Comparison of ENCODE assay signal across 12 mouse cellular contexts in the genomic region with DNA sequence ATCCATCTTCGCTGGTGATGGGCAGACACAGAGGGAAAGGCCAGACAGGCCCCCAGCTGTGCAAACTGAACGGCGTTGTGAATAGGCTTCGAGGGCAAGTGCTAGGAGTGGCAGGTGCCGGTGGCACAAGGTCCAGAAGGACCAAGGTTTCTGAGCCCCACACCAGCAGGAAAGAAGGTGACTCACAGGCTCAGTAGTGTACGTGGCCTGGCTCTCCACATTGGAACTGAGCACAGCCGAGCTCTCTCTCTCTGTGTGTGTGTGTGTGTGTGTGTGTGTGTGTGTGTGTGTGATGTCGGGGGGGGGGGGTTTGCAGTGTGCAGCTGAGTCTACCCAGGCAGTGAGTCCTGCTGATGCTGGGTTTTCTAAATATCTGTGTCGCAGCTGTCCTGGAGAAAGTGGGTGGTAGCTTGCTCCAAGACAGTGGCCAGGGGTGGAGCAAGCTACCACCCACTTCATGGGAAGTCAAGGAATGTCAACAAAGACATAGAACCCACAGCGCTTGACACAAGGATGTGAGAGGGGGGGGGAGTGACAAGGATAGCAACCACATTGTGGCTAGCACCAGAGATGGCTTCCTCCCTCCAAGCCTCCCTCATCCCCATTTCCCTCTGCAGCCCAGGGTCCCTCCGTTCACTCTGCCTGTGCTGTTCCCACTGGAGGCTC. TPM values are rescaled to one million over a fixed set of nuclear protein-coding genes. Genes with fewer than 3 reads are reported as not detected.
DNase-seq lines count a peak whose midpoint lies in the region; ATAC-seq and TF ChIP-seq lines count a peak whose summit lies in the region.
"Had no signal": no experiment of that assay in that cellular context is flagged by ENCODE, and none has a peak within 500 bp of the region (broad histone marks: within the 10 kb centered on the region; RNA-seq: fewer than 3 reads in every experiment).

No protein-coding gene starts in this region.

- no peak for TF ChIP-seq CTCF in kidney, adult 2 months (conservative IDR thresholded peaks at IDR 0.05; ENCODE audit: insufficient read depth, insufficient read length, low read depth, low read length)

- no peak overlapping the region for H3K27ac ChIP-seq in kidney, embryonic 16.5 days (ENCODE audit: low read length)
- H3K27ac ChIP-seq in kidney, adult 2 months (ENCODE audit: insufficient read depth, low read depth, low read length), result no peak overlapping the region
- H3K27ac ChIP-seq in embryonic facial prominence, embryonic 12.5 days, result no peak overlapping the region

- H3K27me3 ChIP-seq in kidney, embryonic 16.5 days (ENCODE audit: insufficient read depth, low read length), result no peaks in the 10 kb centered on the region
- H3K27me3 ChIP-seq in kidney, adult 2 months (replicated peaks; ENCODE audit: control insufficient read depth, insufficient read depth, low read length), result no peaks in the 10 kb centered on the region
- no peaks in the 10 kb centered on the region for H3K27me3 ChIP-seq in embryonic facial prominence, embryonic 12.5 days
- H3K27me3 ChIP-seq: heart, embryonic 12.5 days had no signal

- no peak for TF ChIP-seq POLR2A in kidney, adult 2 months (IDR thresholded peaks at IDR 0.05; ENCODE audit: low read depth, low read length)

- H3K9ac ChIP-seq in kidney, embryonic 16.5 days (replicated peaks; ENCODE audit: low read length), result no peak overlapping the region
- H3K9ac ChIP-seq in embryonic facial prominence, embryonic 12.5 days, result no peak overlapping the region
- H3K9ac ChIP-seq: heart, embryonic 12.5 days had no signal

- H3K4me1 ChIP-seq in kidney, embryonic 16.5 days (ENCODE audit: insufficient read depth, low read length), result no peaks in the 10 kb centered on the region
- H3K4me1 ChIP-seq in kidney, adult 2 months (ENCODE audit: control insufficient read depth, insufficient read depth, low read length), result no peaks in the 10 kb centered on the region
- peaks cover 13% of the 10 kb centered on the region for H3K4me1 ChIP-seq in embryonic facial prominence, embryonic 12.5 days

- H3K4me3 ChIP-seq in kidney, embryonic 16.5 days (ENCODE audit: low read length), result no peak overlapping the region
- no peak overlapping the region for H3K4me3 ChIP-seq in kidney, adult 2 months (ENCODE audit: insufficient read depth, low read depth, low read length)
- H3K4me3 ChIP-seq in embryonic facial prominence, embryonic 12.5 days, result no peak overlapping the region
- H3K4me3 ChIP-seq: heart, embryonic 12.5 days had no signal

- H3K36me3 ChIP-seq in kidney, embryonic 16.5 days (ENCODE audit: insufficient read depth, low read length), result peaks cover 29% of the 10 kb centered on the region
- no peaks in the 10 kb centered on the region for H3K36me3 ChIP-seq in kidney, adult 2 months (ENCODE audit: control insufficient read depth, insufficient read depth, low read length)
- peaks cover 66% of the 10 kb centered on the region for H3K36me3 ChIP-seq in embryonic facial prominence, embryonic 12.5 days

- ATAC-seq in kidney, embryonic 16.5 days (ENCODE audit: low FRiP score, low TSS enrichment), result peak; percentile 19; the same call in 1 of the 2 replicates
- ATAC-seq in embryonic facial prominence, embryonic 12.5 days (ENCODE audit: insufficient number of reproducible peaks, insufficient read depth, low FRiP score, low TSS enrichment), result 0 out of 2 replicates have a peak, but pooled peaks have one; percentile 22

- no peaks in the 10 kb centered on the region; the same call in 1 of the 2 replicates for H3K9me3 ChIP-seq in kidney, embryonic 16.5 days (ENCODE audit: low read length)
- H3K9me3 ChIP-seq in embryonic facial prominence, embryonic 12.5 days, result 0 out of 2 replicates have a peak, but pooled peaks cover 4% of the 10 kb centered on the region

- peak; percentile 33 for DNase-seq in adrenal gland, adult 2 months
- no peak for DNase-seq in adrenal gland, postnatal 10 days
- DNase-seq in kidney, adult 2 months, result no peak
- DNase-seq in lung, postnatal 10 days, result peak; percentile 76
- no peak for DNase-seq in adrenal gland, postnatal 14 days
- no peak for DNase-seq in thymus, postnatal 14 days
- DNase-seq: cerebellum, adult 8-10 months; kidney, adult 18-20 months; left cerebral cortex, postnatal 4 days had no signal

- 75% methylated on average over 11 of the region's 11 CpGs for WGBS in kidney, embryonic 16.5 days
- whole genome bisulfite sequencing in kidney, adult 2 months, result 82% methylated on average over 11 of the region's 11 CpGs
- 81% methylated on average over 10 of the region's 11 CpGs for WGBS in embryonic facial prominence, embryonic 12.5 days

- H3K4me2 ChIP-seq in kidney, embryonic 16.5 days (replicated peaks; ENCODE audit: low read depth, low read length), result no peak overlapping the region
- no peak overlapping the region for H3K4me2 ChIP-seq in embryonic facial prominence, embryonic 12.5 days (replicated peaks)
- H3K4me2 ChIP-seq: heart, embryonic 12.5 days had no signal

RNA-seq across cellular contexts. Expression of gene Synm, which starts 43.2 kb away (rescaled TPM):
- 10 to 100 TPM in 1 of 2 experiments, 1 to 10 TPM in 1; 8.2 to 17.8 TPM for total RNA-seq in adrenal gland, adult 2 months (2021)
- 3.6 and 5.1 TPM in 2 replicates for polyA plus RNA-seq in adrenal gland, adult 2 months (2012; rRNA removed)
- 10 to 100 TPM in 1 of 2 experiments, 1 to 10 TPM in 1; 5.9 to 10.9 TPM for total RNA-seq in adrenal gland, postnatal 10 days (2021)
- 1.6 and 2.3 TPM in 2 replicates for polyA plus RNA-seq in kidney, embryonic 16.5 days (2015; fragmentation: Nextera tagmentation; extraction: Ambion mirVana)
- polyA plus RNA-seq in kidney, adult 2 months (2012; rRNA removed), result 0.48 and 1.1 TPM in 2 replicates
- 3.7 and 4.5 TPM in 2 replicates for polyA plus RNA-seq in embryonic facial prominence, embryonic 12.5 days (2016; fragmentation: Nextera tagmentation; extraction: Ambion mirVana)
- total RNA-seq in adrenal gland, postnatal 14 days (2021), result 8.9 and 10.2 TPM in 2 replicates

Comparison
In these comparisons a context has a peak if more than half of its experiments do, and no peak if none do; other contexts are left out.
1. DNase-seq: peak in adrenal gland, adult 2 months (single experiment) and lung, postnatal 10 days (single experiment); none in adrenal gland, postnatal 10 days (single experiment), kidney, adult 2 months (single experiment), adrenal gland, postnatal 14 days (single experiment) and thymus, postnatal 14 days (single experiment).